Mouse (Mus musculus): Measurements from ENCODE around the gene Ptrh1. TPM values are rescaled to one million over a fixed set of nuclear protein-coding genes. Genes with fewer than 3 reads are reported as not detected.
A peak's percentile ranks its signal among the peaks of the same experiment; 100 is the strongest.

Ptrh1 gene
- polyA plus RNA-seq, 1 experiment from 2014 or later: 5.5 TPM

GRCm38 (mm10) chr2:32779131-32779530 lies 3.5 kb downstream of the Ptrh1 start:
- no peaks in the 10 kb centered on the region for H3K9me3 ChIP-seq
- WGBS: 19% methylated on average over 8 of the region's 8 CpGs
- ATAC-seq (ENCODE audit: low read depth): no peak
- H3K27ac ChIP-seq (replicated peaks): no peak overlapping the region
- no peaks in the 10 kb centered on the region for H3K36me3 ChIP-seq
- no peak overlapping the region for H3K9ac ChIP-seq
- H3K27me3 ChIP-seq: no peaks in the 10 kb centered on the region
- H3K4me3 ChIP-seq: no peak overlapping the region
- H3K4me2 ChIP-seq: no peak overlapping the region
- peaks cover 20% of the 10 kb centered on the region for H3K4me1 ChIP-seq (replicated peaks)

- no peak for ATAC-seq (ENCODE audit: low read depth)
- H3K4me2 ChIP-seq: no peak overlapping the region
- WGBS: 92% methylated on average over 6 of the region's 6 CpGs
These were observed 4.1 kb downstream of the Ptrh1 start for GRCm38 (mm10) chr2:32779714-32780113.

GRCm38 (mm10) chr2:32781710-32782109 lies 6.1 kb downstream of the Ptrh1 start:
- no peak overlapping the region for H3K4me2 ChIP-seq
- ATAC-seq (ENCODE audit: low read depth): no peak
- 83% methylated on average over 6 of the region's 6 CpGs for whole genome bisulfite sequencing
- no peak overlapping the region for H3K27ac ChIP-seq (replicated peaks)
- H3K9ac ChIP-seq: no peak overlapping the region
- no peaks in the 10 kb centered on the region for H3K36me3 ChIP-seq
- no peaks in the 10 kb centered on the region for H3K9me3 ChIP-seq
- peaks cover 7% of the 10 kb centered on the region; the same call in 1 of the 2 replicates for H3K4me1 ChIP-seq (replicated peaks)
- no peaks in the 10 kb centered on the region for H3K27me3 ChIP-seq
- H3K4me3 ChIP-seq: no peak overlapping the region

More at GRCm38 (mm10) chr2:32779714-32780113, 4.1 kb downstream of the Ptrh1 start:
- peaks cover 22% of the 10 kb centered on the region for H3K4me1 ChIP-seq (replicated peaks)
- no peak overlapping the region for H3K4me3 ChIP-seq
- no peaks in the 10 kb centered on the region for H3K9me3 ChIP-seq
- no peak overlapping the region for H3K9ac ChIP-seq
- H3K27me3 ChIP-seq: no peaks in the 10 kb centered on the region
- H3K27ac ChIP-seq (replicated peaks): no peak overlapping the region
- no peaks in the 10 kb centered on the region for H3K36me3 ChIP-seq

- ATAC-seq (ENCODE audit: low read depth): no peak
- Histone ChIP-seq H3K4me3 (no peak within 1 kb of the TSS), H3K9me3 (no peaks in the 10 kb centered on the region), H3K4me2 (no peak within 1 kb of the TSS), H3K4me1 (replicated peaks) (0 out of 2 replicates have a peak, but pooled peaks cover 5% of the 10 kb centered on the region), H3K36me3 (peaks cover 8% of the 10 kb centered on the region; the same call in 1 of the 2 replicates), H3K27me3 (no peaks in the 10 kb centered on the region), H3K27ac (replicated peaks) (no peak within 1 kb of the TSS), H3K9ac (no peak within 1 kb of the TSS)
- WGBS: 75% methylated on average over 4 of the region's 4 CpGs
These were observed 8.6 kb downstream of the Ptrh1 start, which contains the start of gene Cfap157 for GRCm38 (mm10) chr2:32784048-32784681. Gene Cfap157, minus strand, starts transcription at chr2:32784428.

GRCm38 (mm10) chr2:32787176-32787575 lies 11.6 kb downstream of the Ptrh1 start:
- ATAC-seq (ENCODE audit: low read depth): no peak
- no peak overlapping the region for H3K4me2 ChIP-seq
- peaks cover 35% of the 10 kb centered on the region for H3K36me3 ChIP-seq
- no peak overlapping the region for H3K4me3 ChIP-seq
- H3K4me1 ChIP-seq (replicated peaks): 0 out of 2 replicates have a peak, but pooled peaks cover 5% of the 10 kb centered on the region
- no peaks in the 10 kb centered on the region for H3K9me3 ChIP-seq
- H3K27me3 ChIP-seq: no peaks in the 10 kb centered on the region
- H3K9ac ChIP-seq: no peak overlapping the region
- H3K27ac ChIP-seq (replicated peaks): no peak overlapping the region
- WGBS: 59% methylated on average over 6 of the region's 6 CpGs

GRCm38 (mm10) chr2:32788581-32788980 lies 13.0 kb downstream of the Ptrh1 start:
- H3K9ac ChIP-seq: no peak overlapping the region
- 0 out of 2 replicates have a peak, but pooled peaks cover 5% of the 10 kb centered on the region for H3K4me1 ChIP-seq (replicated peaks)
- no peaks in the 10 kb centered on the region for H3K9me3 ChIP-seq
- no peak overlapping the region for H3K4me3 ChIP-seq
- H3K4me2 ChIP-seq: no peak overlapping the region
- H3K36me3 ChIP-seq: peaks cover 48% of the 10 kb centered on the region
- ATAC-seq (ENCODE audit: low read depth): no peak
- WGBS: 76% methylated on average over 2 of the region's 2 CpGs
- H3K27me3 ChIP-seq: no peaks in the 10 kb centered on the region
- H3K27ac ChIP-seq (replicated peaks): no peak overlapping the region

DNA sequence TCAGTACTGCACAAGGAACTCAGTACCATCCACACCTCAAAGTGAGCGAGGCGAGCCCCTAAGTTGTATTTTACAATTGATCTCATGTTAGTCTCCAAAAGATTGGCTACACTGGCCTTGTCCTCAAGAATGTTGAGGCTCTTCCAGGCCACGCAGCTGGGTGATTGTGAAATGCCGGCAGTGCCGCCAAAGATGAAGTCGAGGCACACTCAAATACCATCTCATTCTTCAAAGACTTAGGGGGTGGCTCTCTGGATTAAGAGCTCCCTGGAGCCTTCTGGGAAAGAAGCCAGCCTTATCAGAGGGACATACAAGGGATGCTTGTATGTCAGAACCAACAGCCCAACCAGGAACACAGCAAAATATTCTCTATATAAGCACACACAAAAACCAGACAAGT lies 15.7 kb downstream of the Ptrh1 start:
- no peak overlapping the region for H3K9ac ChIP-seq
- no peak overlapping the region for H3K4me2 ChIP-seq
- ATAC-seq (ENCODE audit: low read depth): no peak
- 86% methylated on average over 6 of the region's 6 CpGs for WGBS
- H3K9me3 ChIP-seq: no peaks in the 10 kb centered on the region
- peaks cover under 1% of the 10 kb centered on the region; the same call in 1 of the 2 replicates for H3K4me1 ChIP-seq (replicated peaks)
- no peak overlapping the region for H3K27ac ChIP-seq (replicated peaks)
- no peaks in the 10 kb centered on the region for H3K27me3 ChIP-seq
- peaks cover 76% of the 10 kb centered on the region for H3K36me3 ChIP-seq
- no peak overlapping the region for H3K4me3 ChIP-seq

DNA sequence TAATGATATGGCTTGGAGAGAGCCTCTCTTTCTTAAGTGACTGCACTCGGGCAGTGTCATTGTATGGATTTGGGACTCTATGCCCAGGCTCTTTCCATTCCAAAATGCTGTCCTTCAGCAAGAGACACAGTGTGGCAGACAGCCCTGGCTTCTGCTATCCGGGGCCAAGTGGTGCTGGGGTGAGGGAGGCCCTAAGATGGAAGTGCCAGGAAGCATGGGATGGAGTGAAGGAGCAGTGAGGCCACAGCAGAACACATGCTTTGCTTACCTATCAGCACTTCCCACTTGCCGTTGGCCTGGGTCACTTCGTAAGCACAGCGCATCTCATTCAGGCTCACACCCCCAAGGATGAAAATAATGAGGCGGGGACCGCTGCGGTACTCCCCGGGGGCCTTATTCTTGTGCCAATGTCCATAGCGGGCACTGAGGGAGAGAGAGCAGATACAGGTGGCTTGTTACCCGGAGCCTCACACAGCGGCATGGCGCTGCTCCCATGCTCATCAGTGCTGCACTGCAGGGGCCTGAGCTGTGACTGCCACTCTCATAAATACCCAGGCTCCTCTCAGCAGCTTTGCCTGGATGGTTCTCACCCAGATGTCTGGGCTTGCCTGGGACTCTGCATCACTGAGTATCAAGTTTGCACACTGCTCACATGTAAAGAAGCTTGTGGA lies 20.3 kb downstream of the Ptrh1 start:
- H3K4me1 ChIP-seq (replicated peaks): peaks cover 3% of the 10 kb centered on the region; the same call in 1 of the 2 replicates
- H3K9ac ChIP-seq: no peak overlapping the region
- peak; percentile 52; the same call in 1 of the 2 replicates for ATAC-seq (ENCODE audit: low read depth)
- no peaks in the 10 kb centered on the region for H3K9me3 ChIP-seq
- 76% methylated on average over 13 of the region's 13 CpGs for WGBS
- no peak overlapping the region for H3K27ac ChIP-seq (replicated peaks)
- H3K36me3 ChIP-seq: peaks cover 97% of the 10 kb centered on the region
- H3K4me2 ChIP-seq: no peak overlapping the region
- H3K27me3 ChIP-seq: no peaks in the 10 kb centered on the region
- no peak overlapping the region for H3K4me3 ChIP-seq

GRCm38 (mm10) chr2:32798251-32798962 lies 22.8 kb downstream of the Ptrh1 start:
- Histone ChIP-seq H3K4me1 (replicated peaks) (peaks cover 3% of the 10 kb centered on the region; the same call in 1 of the 2 replicates), H3K4me3 (no peak overlapping the region), H3K9me3 (no peaks in the 10 kb centered on the region), H3K27me3 (no peaks in the 10 kb centered on the region), H3K9ac (no peak overlapping the region), H3K27ac (replicated peaks) (no peak overlapping the region), H3K36me3 (peaks cover 99% of the 10 kb centered on the region), H3K4me2 (no peak overlapping the region)
- WGBS: 63% methylated on average over 10 of the region's 10 CpGs
- no peak for ATAC-seq (ENCODE audit: low read depth)

DNA sequence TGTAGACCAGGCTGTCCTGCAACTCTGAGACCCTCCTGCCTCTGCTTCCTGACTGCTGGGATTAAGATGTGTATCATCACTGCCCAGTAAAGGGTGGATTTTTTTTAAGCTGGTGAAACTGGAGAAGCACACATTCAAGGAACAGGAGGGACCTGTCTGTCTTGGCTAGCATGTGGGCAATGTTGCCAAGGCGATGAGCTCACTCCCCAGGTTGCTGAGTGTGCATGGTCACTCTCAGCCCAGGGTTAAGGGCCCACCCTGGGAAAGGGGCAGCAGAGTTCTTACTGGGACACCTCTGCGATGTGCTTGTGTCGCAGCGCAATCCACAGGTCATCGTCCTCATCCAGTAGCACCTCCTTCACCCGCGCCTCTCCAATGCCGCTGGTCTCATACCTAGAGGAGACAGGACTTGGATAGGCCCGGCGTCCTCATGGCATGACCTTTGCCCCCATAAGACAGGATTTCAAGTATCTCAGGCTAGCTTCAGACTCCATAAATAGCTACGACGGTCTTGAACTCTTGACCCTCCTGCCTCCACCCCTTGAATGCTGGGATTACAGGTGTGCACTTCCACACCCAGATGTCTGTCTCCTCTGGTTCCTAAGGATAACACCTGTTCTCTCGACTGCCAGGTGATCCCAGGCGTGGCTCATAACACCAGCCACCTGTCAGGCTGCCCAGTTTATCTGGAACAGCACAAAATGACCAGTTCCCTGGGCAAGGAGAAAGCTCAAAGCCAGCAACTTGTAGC lies 33.4 kb downstream of the Ptrh1 start:
- Histone ChIP-seq H3K4me2 (no peak overlapping the region), H3K4me3 (no peak overlapping the region), H3K9me3 (no peaks in the 10 kb centered on the region), H3K9ac (no peak overlapping the region), H3K27ac (replicated peaks) (no peak overlapping the region), H3K4me1 (replicated peaks) (no peaks in the 10 kb centered on the region), H3K27me3 (no peaks in the 10 kb centered on the region), H3K36me3 (peaks cover 97% of the 10 kb centered on the region)
- WGBS: 93% methylated on average over 14 of the region's 14 CpGs
- ATAC-seq (ENCODE audit: low read depth): no peak

DNA sequence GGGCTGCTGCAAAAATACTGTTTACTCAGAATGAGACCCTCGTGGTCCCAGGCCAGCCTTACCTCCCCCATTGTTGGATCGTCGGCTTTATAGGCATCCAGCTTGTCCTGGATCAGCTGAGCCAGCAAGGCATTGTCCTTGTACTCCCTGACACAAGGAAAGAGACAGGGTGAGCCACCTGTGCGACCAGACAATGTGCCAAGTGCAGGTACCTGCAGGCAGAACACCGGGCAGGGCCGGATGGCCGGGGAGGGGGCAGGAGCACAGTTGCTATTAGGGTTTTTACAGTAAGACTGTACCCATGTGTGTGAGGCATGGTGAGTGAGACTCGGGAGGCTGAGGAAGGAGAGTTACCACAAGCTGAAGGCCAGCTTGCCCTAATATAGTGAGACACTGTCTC lies 36.4 kb downstream of the Ptrh1 start:
- no peak for ATAC-seq (ENCODE audit: low read depth)
- 81% methylated on average over 8 of the region's 8 CpGs for WGBS
- H3K27ac ChIP-seq (replicated peaks): no peak overlapping the region
- H3K4me2 ChIP-seq: no peak overlapping the region
- peaks cover 83% of the 10 kb centered on the region for H3K36me3 ChIP-seq
- H3K9ac ChIP-seq: no peak overlapping the region
- no peaks in the 10 kb centered on the region for H3K9me3 ChIP-seq
- H3K27me3 ChIP-seq: no peaks in the 10 kb centered on the region
- no peak overlapping the region for H3K4me3 ChIP-seq
- H3K4me1 ChIP-seq (replicated peaks): peaks cover 3% of the 10 kb centered on the region
